Mouse (Mus musculus): ENCODE measurements around the gene Ssr1. TPM values are rescaled to one million over a fixed set of nuclear protein-coding genes. Genes with fewer than 3 reads are reported as not detected.

Ssr1 gene
- polyA plus RNA-seq, 1 experiment from 2014 or later, result 55.1 TPM

DNA sequence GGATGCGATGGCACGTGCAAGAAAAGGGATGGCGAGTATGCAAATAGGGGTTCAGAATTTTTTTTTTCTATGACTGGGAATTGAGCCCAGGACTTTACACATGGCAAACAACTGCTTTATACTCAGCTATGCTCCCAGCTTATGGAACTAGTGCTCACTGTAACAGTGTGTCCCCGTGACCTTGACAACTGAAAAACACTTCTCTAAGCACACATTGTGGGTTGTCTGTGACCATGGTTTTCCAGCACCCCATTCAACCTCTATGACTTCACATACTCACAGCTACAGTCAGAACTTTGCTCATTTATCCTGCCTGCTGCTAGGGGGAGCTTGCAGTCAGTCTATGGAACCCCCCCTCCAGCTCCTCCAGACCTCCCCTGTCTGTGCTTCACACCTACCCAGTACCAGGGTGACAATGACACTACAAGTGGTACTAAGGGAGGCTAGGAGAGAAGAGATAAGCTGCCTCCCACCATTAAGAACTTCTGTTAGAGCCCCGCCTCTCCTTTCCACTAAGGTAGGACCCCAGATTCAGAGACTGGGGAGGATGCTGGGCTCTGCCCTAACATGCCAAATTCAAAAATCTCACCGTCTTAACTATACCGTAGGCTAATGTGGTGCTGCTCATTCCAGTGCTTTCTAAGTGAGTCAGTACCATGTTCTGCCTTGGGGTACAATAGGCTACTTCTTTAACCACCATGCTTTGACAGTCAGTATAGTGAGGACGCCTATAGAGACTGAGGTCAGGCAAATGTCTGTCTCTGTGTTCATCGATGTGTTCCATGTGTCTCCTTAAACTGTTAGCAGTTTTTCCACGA, 70.2 kb downstream of the Ssr1 start:
- Histone ChIP-seq H3K9me3 (ENCODE audit: low read length) (no peaks in the 10 kb centered on the region), H3K27ac (ENCODE audit: low read depth) (peak overlapping the region; percentile 29; the same call in 1 of the 2 replicates), H3K36me3 (replicated peaks; ENCODE audit: insufficient read depth, low read length) (peaks cover 75% of the 10 kb centered on the region), H3K27me3 (ENCODE audit: insufficient read depth, low read length) (no peaks in the 10 kb centered on the region), H3K9ac (replicated peaks) (no peak overlapping the region), H3K4me1 (ENCODE audit: insufficient read depth) (no peaks in the 10 kb centered on the region), H3K4me2 (ENCODE audit: low read depth, low read length) (no peak overlapping the region), H3K4me3 (ENCODE audit: low read depth, low read length) (no peak overlapping the region)
- TF ChIP-seq EP300 (IDR thresholded peaks at IDR 0.05; ENCODE audit: low read depth) (no peak), CTCF (IDR thresholded peaks at IDR 0.05; ENCODE audit: low read depth) (0 out of 2 replicates have a peak, but pooled peaks have one; percentile 2)
- DNase-seq, result no peak
- peak; percentile 35; the same call in 1 of the 2 replicates for ATAC-seq
- 76% methylated on average over 10 of the region's 10 CpGs for WGBS (ENCODE audit: insufficient replicate concordance)

DNA sequence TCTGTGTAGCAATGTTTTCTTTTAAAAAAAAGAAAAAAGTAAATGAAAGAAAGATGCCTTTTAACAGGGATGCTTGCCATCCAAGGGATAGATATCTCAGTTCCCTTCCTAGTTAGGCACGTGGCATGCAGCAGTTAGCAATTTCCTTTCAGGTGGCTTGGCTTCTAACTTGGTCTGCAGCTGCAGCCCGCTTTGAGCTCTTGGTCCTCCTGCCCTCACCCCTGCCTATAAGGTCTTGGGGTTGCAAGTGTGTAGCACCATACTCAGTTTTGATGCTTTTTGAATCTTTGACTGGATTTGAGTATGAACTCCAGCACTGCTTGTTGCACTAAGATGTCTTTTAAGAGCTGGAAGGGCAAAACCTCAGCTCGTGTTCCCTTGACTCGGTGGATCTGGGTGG, 70.9 kb downstream of the Ssr1 start:
- 81% methylated on average over 4 of the region's 4 CpGs for WGBS (ENCODE audit: insufficient replicate concordance)
- Histone ChIP-seq H3K4me2 (ENCODE audit: low read depth, low read length) (no peak overlapping the region), H3K27me3 (ENCODE audit: insufficient read depth, low read length) (no peaks in the 10 kb centered on the region), H3K9ac (replicated peaks) (no peak overlapping the region), H3K36me3 (replicated peaks; ENCODE audit: insufficient read depth, low read length) (peaks cover 69% of the 10 kb centered on the region), H3K4me3 (ENCODE audit: low read depth, low read length) (no peak overlapping the region), H3K9me3 (ENCODE audit: low read length) (no peaks in the 10 kb centered on the region), H3K4me1 (ENCODE audit: insufficient read depth) (0 out of 2 replicates have a peak, but pooled peaks cover 2% of the 10 kb centered on the region), H3K27ac (ENCODE audit: low read depth) (0 out of 2 replicates have a peak overlapping the region, but pooled peaks have one; percentile 29)
- no peak for TF ChIP-seq CTCF (IDR thresholded peaks at IDR 0.05; ENCODE audit: low read depth)
- TF ChIP-seq EP300 (IDR thresholded peaks at IDR 0.05; ENCODE audit: low read depth), result no peak
- DNase-seq (no peak), ATAC-seq (no peak)

DNA sequence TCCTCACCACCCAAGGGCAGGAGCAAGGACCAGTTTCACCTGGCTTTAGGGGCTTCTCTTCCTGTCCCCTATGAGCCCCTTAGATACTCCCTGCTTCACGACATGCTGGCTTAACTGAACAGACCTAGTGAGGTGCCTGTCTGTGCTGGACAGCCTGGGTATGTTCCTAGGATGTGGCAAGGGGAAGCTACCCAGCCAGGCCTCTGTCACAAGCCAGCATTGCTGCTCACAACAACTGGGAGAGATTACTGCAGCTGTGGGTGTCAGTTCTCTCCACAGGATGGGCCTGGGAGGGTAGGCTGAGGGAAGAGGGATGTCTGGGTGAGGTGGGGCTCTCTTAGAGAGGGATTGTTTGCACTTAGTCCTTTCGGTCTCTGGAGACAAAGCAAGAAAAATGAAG, 73.3 kb downstream of the Ssr1 start:
- WGBS (ENCODE audit: insufficient replicate concordance), result 70% methylated on average over 2 of the region's 2 CpGs
- peaks cover 71% of the 10 kb centered on the region for H3K36me3 ChIP-seq (replicated peaks; ENCODE audit: insufficient read depth, low read length)
- no peak for ATAC-seq

DNA sequence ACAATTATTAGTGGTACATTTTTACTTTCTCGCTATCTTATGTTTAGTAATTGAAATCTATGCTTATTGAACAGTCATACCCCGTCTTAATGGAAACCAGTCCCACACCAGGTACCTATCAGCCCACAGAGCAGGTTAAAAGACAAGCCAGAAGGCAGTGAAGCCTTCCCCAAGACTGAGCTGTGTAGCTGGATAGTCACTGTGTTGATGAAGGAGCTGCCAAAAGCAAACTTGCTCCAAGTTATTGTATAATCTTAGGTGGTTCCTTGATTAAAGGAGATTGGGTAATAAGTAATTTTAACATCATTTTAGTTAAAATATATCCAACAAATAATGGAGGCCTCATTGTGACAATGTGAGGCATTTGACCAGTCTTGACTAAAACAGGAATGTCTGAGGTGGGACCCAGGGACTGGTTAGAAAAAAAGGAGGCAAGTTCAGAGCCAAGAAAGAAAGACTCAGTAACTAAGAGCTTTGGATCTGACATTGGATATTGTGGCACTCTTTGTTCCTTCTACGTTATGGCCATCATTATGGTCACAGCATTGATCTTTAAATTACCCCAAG, 74.2 kb downstream of the Ssr1 start:
- Histone ChIP-seq H3K9me3 (ENCODE audit: low read length) (no peaks in the 10 kb centered on the region), H3K4me3 (ENCODE audit: low read depth, low read length) (no peak overlapping the region), H3K4me1 (ENCODE audit: insufficient read depth) (0 out of 2 replicates have a peak, but pooled peaks cover 2% of the 10 kb centered on the region), H3K27ac (ENCODE audit: low read depth) (no peak overlapping the region), H3K4me2 (ENCODE audit: low read depth, low read length) (no peak overlapping the region), H3K36me3 (replicated peaks; ENCODE audit: insufficient read depth, low read length) (peaks cover 74% of the 10 kb centered on the region), H3K27me3 (ENCODE audit: insufficient read depth, low read length) (no peaks in the 10 kb centered on the region), H3K9ac (replicated peaks) (no peak overlapping the region)
- TF ChIP-seq EP300 (IDR thresholded peaks at IDR 0.05; ENCODE audit: low read depth) (no peak), CTCF (IDR thresholded peaks at IDR 0.05; ENCODE audit: low read depth) (no peak)
- 83% methylated on average over 3 of the region's 3 CpGs for WGBS (ENCODE audit: insufficient replicate concordance)
- DNase-seq (no peak), ATAC-seq (no peak)

More for the DNA sequence above, 73.3 kb downstream of the Ssr1 start:
- H3K4me1 ChIP-seq (ENCODE audit: insufficient read depth), result 0 out of 2 replicates have a peak, but pooled peaks cover 2% of the 10 kb centered on the region
- H3K27me3 ChIP-seq (ENCODE audit: insufficient read depth, low read length), result no peaks in the 10 kb centered on the region
- no peaks in the 10 kb centered on the region for H3K9me3 ChIP-seq (ENCODE audit: low read length)
- H3K27ac ChIP-seq (ENCODE audit: low read depth), result no peak overlapping the region
- no peak for DNase-seq
- no peak overlapping the region for H3K4me3 ChIP-seq (ENCODE audit: low read depth, low read length)
- TF ChIP-seq CTCF (IDR thresholded peaks at IDR 0.05; ENCODE audit: low read depth), result no peak
- no peak for TF ChIP-seq EP300 (IDR thresholded peaks at IDR 0.05; ENCODE audit: low read depth)
- no peak overlapping the region for H3K4me2 ChIP-seq (ENCODE audit: low read depth, low read length)
- H3K9ac ChIP-seq (replicated peaks), result no peak overlapping the region

DNA sequence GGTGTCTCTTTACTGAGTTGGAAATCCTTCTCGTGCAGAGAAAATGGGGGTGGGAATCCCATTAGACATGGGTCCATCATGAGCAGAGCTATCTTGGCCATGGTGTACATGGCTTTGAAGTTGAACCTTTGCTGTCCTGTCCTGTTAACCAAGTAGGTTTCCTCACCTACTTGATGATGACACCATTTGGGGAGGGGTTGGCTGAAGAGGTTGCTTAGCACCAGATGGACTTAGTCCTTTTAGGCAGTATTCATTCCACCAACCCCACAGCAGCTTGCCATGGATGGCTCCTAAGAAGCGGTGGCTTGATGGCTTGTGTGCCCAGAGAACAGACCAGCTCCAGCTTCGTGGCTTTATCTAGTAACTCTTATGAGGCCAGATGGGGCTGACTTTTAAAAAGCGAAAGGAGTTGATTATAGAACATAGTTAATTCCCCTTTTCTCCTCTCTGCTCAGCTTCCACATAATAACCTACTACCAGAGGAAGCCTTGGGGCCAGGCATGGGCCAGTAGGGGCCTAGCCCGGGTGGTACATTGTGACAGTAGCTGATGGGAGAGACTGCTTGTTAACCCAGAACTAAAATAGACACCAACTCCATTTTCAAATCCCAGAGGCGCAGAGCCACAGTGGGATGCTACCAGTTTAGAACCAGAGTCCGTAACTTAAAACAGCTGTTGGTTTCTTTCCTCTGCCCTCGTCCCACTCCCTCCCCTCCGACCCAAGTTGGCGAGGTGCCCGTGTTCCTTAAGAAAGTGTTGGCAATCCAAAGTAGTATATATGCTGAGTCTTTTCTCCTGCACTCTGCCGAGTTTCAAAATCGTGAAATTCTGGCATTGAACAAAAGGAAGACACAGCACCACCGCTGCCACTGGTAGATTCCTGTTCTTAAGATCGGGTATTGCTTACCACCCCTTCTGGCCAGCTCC, 75.4 kb downstream of the Ssr1 start:
- Histone ChIP-seq H3K9ac (replicated peaks) (no peak overlapping the region), H3K27ac (ENCODE audit: low read depth) (no peak overlapping the region), H3K27me3 (ENCODE audit: insufficient read depth, low read length) (no peaks in the 10 kb centered on the region), H3K4me3 (ENCODE audit: low read depth, low read length) (no peak overlapping the region), H3K4me2 (ENCODE audit: low read depth, low read length) (no peak overlapping the region), H3K36me3 (replicated peaks; ENCODE audit: insufficient read depth, low read length) (peaks cover 74% of the 10 kb centered on the region), H3K4me1 (ENCODE audit: insufficient read depth) (0 out of 2 replicates have a peak, but pooled peaks cover 2% of the 10 kb centered on the region), H3K9me3 (ENCODE audit: low read length) (no peaks in the 10 kb centered on the region)
- peak; percentile 87 for ATAC-seq
- TF ChIP-seq EP300 (IDR thresholded peaks at IDR 0.05; ENCODE audit: low read depth) (no peak), CTCF (IDR thresholded peaks at IDR 0.05; ENCODE audit: low read depth) (no peak)
- WGBS (ENCODE audit: insufficient replicate concordance), result 80% methylated on average over 15 of the region's 15 CpGs
- no peak for DNase-seq

Other genes starting within 250 kb of the Ssr1 start
- gene Rreb1, start 215.8 kb downstream of the Ssr1 start, polyA plus RNA-seq (2015; fragmentation: Nextera tagmentation; extraction: Ambion mirVana), result 3.8 and 4.4 TPM in 2 replicates
- 13.4 and 14.6 TPM in 2 replicates for gene Riok1, start 42.8 kb upstream of the Ssr1 start, polyA plus RNA-seq (2015; fragmentation: Nextera tagmentation; extraction: Ambion mirVana)
- 0.69 and 0.76 TPM in 2 replicates for gene Cage1, start 42.9 kb upstream of the Ssr1 start, polyA plus RNA-seq (2015; fragmentation: Nextera tagmentation; extraction: Ambion mirVana)
- gene Dsp, start 157.1 kb upstream of the Ssr1 start, polyA plus RNA-seq (2015; fragmentation: Nextera tagmentation; extraction: Ambion mirVana), result 1.9 TPM in 2 replicates
- gene Snrnp48, start 210.7 kb upstream of the Ssr1 start, polyA plus RNA-seq (2015; fragmentation: Nextera tagmentation; extraction: Ambion mirVana), result 12.1 TPM in 2 replicates